Mouse (Mus musculus) liver, embryonic 16.5 days (tissue): Measurements from ENCODE around the gene Gtf2h2. TPM values are rescaled to one million over a fixed set of nuclear protein-coding genes. Genes with fewer than 3 reads are reported as not detected.
"Not testable (repeated sequence)": the region's sequence is repeated elsewhere in the genome, so short reads cannot be mapped to it uniquely, and the experiment has no call there.

Source experiments
- ATAC-seq: fragments of 200-750 bp; cut with Nextera tagmentation; 2 replicates; pipeline ENCODE4 v1.8.0; 2017; ENCODE audit warnings: low read depth, mild to moderate bottlenecking, moderate number of reproducible peaks, moderate library complexity
- H3K27ac ChIP-seq: fragments of 300-500 bp; sonication (generic); 2 replicates; pipeline ENCODE4 v1.5.1; 2014; ENCODE audit warnings: mild to moderate bottlenecking, low read length
- H3K27me3 ChIP-seq: fragments of 300-500 bp; sonication (generic); 2 replicates; pipeline ENCODE4 v1.6.1; 2014; ENCODE audit warnings: low read depth, low read length, mixed read lengths; ENCODE audit not compliant: control insufficient read depth, insufficient read depth
- H3K36me3 ChIP-seq: fragments of 300-500 bp; sonication (generic); 2 replicates; pipeline ENCODE4 v1.6.1; 2014; ENCODE audit warnings: mild to moderate bottlenecking; ENCODE audit not compliant: control insufficient read depth, insufficient read depth
- H3K4me1 ChIP-seq: fragments of 300-500 bp; sonication (generic); 2 replicates; pipeline ENCODE4 v1.6.1; 2014; ENCODE audit warnings: low read depth, low read length, mixed read lengths; ENCODE audit not compliant: control insufficient read depth
- H3K4me2 ChIP-seq: fragments of 300-500 bp; sonication (generic); 2 replicates; pipeline ENCODE4 v1.6.1; 2014; ENCODE audit warnings: low read depth, low read length, mixed read lengths
- H3K4me3 ChIP-seq: fragments of 300-500 bp; sonication (generic); 2 replicates; pipeline ENCODE4 v1.5.1; 2014; ENCODE audit warnings: low read depth, mild to moderate bottlenecking, low read length
- H3K9ac ChIP-seq: fragments of 300-500 bp; sonication (generic); 2 replicates; pipeline ENCODE4 v1.6.1; 2014; ENCODE audit warnings: low read depth, low read length
- H3K9me3 ChIP-seq: fragments of 300-500 bp; sonication (generic); replicated peaks from 2 replicates; pipeline ENCODE4 v1.6.1; 2016; ENCODE audit warnings: low read length; ENCODE audit not compliant: control insufficient read depth
- WGBS: fragments of 180-500 bp; shearing (Covaris S2); extraction: QIAGEN DNeasy Blood & Tissue Kit; methylation state at CpG from one replicate; pipeline ENCODE4 v1.1.7; 2014; ENCODE audit not compliant: insufficient replicate concordance; 5-methylcytosine and 5-hydroxymethylcytosine counted together
- polyA plus RNA-seq: library from polyadenylated mRNA; unstranded; fragments of >200 nt; fragmentation: Nextera tagmentation; extraction: Ambion mirVana; gene quantifications from 2 replicates; pipeline ENCODE4 v1.2.1, GENCODE M21; 2015

The Gtf2h2 gene
- polyA plus RNA-seq, 1 experiment from 2014 or later = 20.0 TPM

DNA sequence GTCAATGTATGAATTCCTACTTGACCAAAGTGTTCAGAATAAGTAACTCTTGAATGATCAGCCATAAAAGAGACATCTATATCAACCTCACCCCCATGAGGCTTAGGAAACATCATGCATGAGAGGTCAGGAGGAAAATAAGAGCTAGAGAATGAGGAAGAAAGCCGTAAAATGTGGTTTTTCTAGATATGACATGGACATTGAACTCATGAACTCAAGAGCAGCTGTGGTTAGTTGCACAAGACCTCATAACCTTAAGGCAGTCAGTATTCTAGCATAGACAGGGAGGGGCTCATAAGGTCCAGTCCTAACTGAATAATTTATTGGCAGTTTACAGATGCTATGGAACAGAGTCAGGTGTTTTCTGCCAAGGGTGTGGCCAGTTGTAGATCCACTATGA, 42.9 kb downstream of the Gtf2h2 start:
- Histone ChIP-seq H3K27ac (no peak overlapping the region), H3K9ac (no peak overlapping the region)

DNA sequence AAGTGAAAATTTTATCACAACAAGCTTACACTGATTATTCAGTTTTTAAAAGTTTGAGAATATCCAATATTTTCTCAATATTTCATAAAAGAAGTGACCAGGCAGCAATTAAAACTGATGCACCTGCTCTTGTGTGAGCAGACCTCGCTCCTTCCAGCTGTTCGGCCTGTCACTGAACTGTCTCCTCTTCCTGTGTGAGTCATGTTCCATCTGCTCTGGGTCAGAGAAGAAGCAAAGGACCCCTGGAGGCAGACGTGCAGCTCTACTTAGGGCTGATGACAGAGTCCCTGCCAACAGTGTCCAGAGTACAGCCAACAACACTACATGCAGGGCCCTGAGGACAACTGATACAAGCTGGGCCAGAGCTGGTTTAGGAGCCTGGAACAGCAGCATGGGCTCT, 52.3 kb downstream of the Gtf2h2 start:
- H3K36me3 ChIP-seq = no peaks in the 10 kb centered on the region
- WGBS = 34% methylated on average over 3 of the region's 3 CpGs
- H3K27ac ChIP-seq = no peak overlapping the region
- no peak overlapping the region for H3K4me3 ChIP-seq
- no peaks in the 10 kb centered on the region for H3K27me3 ChIP-seq
- H3K9me3 ChIP-seq = no peaks in the 10 kb centered on the region
- no peaks in the 10 kb centered on the region for H3K4me1 ChIP-seq
- H3K4me2 ChIP-seq = no peak overlapping the region
- no peak overlapping the region for H3K9ac ChIP-seq
- ATAC-seq = no peak

More for the DNA sequence above, 42.9 kb downstream of the Gtf2h2 start:
- H3K4me1 ChIP-seq = no peaks in the 10 kb centered on the region
- H3K4me2 ChIP-seq = no peak overlapping the region
- no peaks in the 10 kb centered on the region for H3K27me3 ChIP-seq
- WGBS = 27% methylated on average over 1 of the region's 1 CpGs
- H3K4me3 ChIP-seq = no peak overlapping the region
- H3K36me3 ChIP-seq = no peaks in the 10 kb centered on the region
- ATAC-seq = no peak
- H3K9me3 ChIP-seq = no peaks in the 10 kb centered on the region

DNA sequence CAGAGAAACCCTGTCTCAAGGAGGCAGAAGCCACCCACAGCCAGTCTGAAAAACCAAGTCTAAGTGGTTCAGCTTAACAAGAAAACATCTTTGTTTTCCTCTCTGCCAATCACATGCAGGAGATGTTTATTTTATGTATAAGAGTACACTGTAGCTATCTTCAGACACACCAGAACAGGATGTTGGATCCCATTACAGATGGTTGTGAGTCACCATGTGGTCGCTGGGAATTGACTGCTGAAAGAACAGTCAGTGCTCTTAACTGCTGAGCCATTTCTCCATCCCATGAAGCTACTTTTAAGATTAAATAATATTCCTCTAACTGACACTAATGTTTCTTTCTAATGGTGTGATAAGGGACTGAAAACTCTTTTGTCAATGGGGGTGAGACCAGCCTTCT, 53.7 kb downstream of the Gtf2h2 start:
- H3K27me3 ChIP-seq = no peaks in the 10 kb centered on the region
- no peaks in the 10 kb centered on the region for H3K36me3 ChIP-seq
- no peaks in the 10 kb centered on the region for H3K9me3 ChIP-seq
- no peak overlapping the region for H3K4me3 ChIP-seq
- 18% methylated on average over 1 of the region's 1 CpGs for WGBS
- H3K9ac ChIP-seq = no peak overlapping the region
- ATAC-seq = no peak
- H3K4me2 ChIP-seq = no peak overlapping the region
- no peak overlapping the region for H3K27ac ChIP-seq
- no peaks in the 10 kb centered on the region for H3K4me1 ChIP-seq

DNA sequence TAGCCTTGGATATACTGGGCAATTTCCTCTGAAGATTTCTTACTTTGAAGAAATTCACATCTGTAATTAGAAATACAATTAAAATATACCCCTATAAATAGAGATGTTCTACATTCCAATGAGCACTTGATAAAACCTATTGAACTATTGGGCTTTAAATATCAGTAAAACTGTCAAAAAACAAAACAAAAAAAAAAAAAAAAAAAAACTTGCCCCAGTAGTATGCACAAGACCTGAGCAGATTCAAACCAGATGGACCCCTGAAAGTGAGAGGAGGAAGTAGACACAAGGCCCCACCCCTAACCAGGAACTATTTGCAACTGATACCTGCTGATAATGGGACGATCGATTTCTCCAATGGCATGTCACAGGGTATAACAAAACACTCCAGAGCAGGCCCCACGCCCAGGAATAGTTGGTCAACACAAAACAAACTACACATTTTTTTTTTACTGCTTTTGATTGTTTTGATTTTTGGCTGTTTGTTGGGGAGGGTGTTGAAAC, 55.0 kb downstream of the Gtf2h2 start:
- H3K4me2 ChIP-seq = no peak overlapping the region
- no peak overlapping the region for H3K27ac ChIP-seq
- H3K36me3 ChIP-seq = no peaks in the 10 kb centered on the region
- 37% methylated on average over 3 of the region's 3 CpGs for WGBS
- H3K9ac ChIP-seq = no peak overlapping the region
- H3K9me3 ChIP-seq = no peaks in the 10 kb centered on the region
- H3K27me3 ChIP-seq = no peaks in the 10 kb centered on the region
- no peaks in the 10 kb centered on the region for H3K4me1 ChIP-seq
- H3K4me3 ChIP-seq = no peak overlapping the region
- ATAC-seq = no peak

GRCm38 (mm10) chr13:100436556-100437163, 55.7 kb downstream of the Gtf2h2 start:
- 42% methylated on average over 1 of the region's 1 CpGs for WGBS
- not testable (repeated sequence) for H3K4me1 ChIP-seq, H3K27ac ChIP-seq, H3K4me2 ChIP-seq, H3K36me3 ChIP-seq, H3K9ac ChIP-seq, ATAC-seq, H3K4me3 ChIP-seq, H3K9me3 ChIP-seq, H3K27me3 ChIP-seq

GRCm38 (mm10) chr13:100419958-100420357, 72.4 kb downstream of the Gtf2h2 start:
- 70% methylated on average over 7 of the region's 7 CpGs for WGBS
- not testable (repeated sequence) for H3K4me2 ChIP-seq

GRCm38 (mm10) chr13:100414428-100414827, 78.0 kb downstream of the Gtf2h2 start:
- Histone ChIP-seq H3K27me3 (no peaks in the 10 kb centered on the region), H3K9ac (no peak overlapping the region), H3K36me3 (no peaks in the 10 kb centered on the region), H3K4me1 (no peaks in the 10 kb centered on the region), H3K9me3 (no peaks in the 10 kb centered on the region; the same call in 1 of the 2 replicates), H3K4me2 (no peak overlapping the region), H3K27ac (no peak overlapping the region), H3K4me3 (no peak overlapping the region)
- 53% methylated on average over 1 of the region's 1 CpGs for WGBS
- ATAC-seq = no peak

More at GRCm38 (mm10) chr13:100419958-100420357, 72.4 kb downstream of the Gtf2h2 start:
- H3K9ac ChIP-seq, H3K27me3 ChIP-seq, H3K36me3 ChIP-seq, H3K4me1 ChIP-seq, H3K4me3 ChIP-seq, ATAC-seq, H3K9me3 ChIP-seq, H3K27ac ChIP-seq: not testable (repeated sequence)

Other genes with a start within 250 kb of the Gtf2h2 start
- 0.48 and 0.80 TPM in 2 replicates for gene Naip5, start 246.3 kb downstream of the Gtf2h2 start, polyA plus RNA-seq
- 0.29 and 0.44 TPM in 2 replicates for gene Naip6, start 174.9 kb downstream of the Gtf2h2 start, polyA plus RNA-seq
- gene Naip1, start 39.7 kb downstream of the Gtf2h2 start, polyA plus RNA-seq = 0.08 TPM in 1 of 2 replicates, not detected in the other
- 12.9 and 15.1 TPM in 2 replicates for gene Ocln, start 60.1 kb upstream of the Gtf2h2 start, polyA plus RNA-seq
- gene Marveld2, start 124.4 kb upstream of the Gtf2h2 start, polyA plus RNA-seq = 9.6 and 10.5 TPM in 2 replicates
- gene Ak6, start 158.4 kb upstream of the Gtf2h2 start, polyA plus RNA-seq = 121 and 134 TPM in 2 replicates
- gene Rad17, start 158.5 kb upstream of the Gtf2h2 start, polyA plus RNA-seq = 11.4 and 12.5 TPM in 2 replicates
- 12.2 and 13.3 TPM in 2 replicates for gene Taf9, start 159.0 kb upstream of the Gtf2h2 start, polyA plus RNA-seq
- gene Ccdc125, start 177.1 kb upstream of the Gtf2h2 start, polyA plus RNA-seq = 6.0 and 6.3 TPM in 2 replicates
- gene Cdk7, start 238.4 kb upstream of the Gtf2h2 start, polyA plus RNA-seq = 28.7 and 31.4 TPM in 2 replicates